Mouse (Mus musculus): ENCODE results near the gene Gde1. TPM values are rescaled to one million over a fixed set of nuclear protein-coding genes. Genes with fewer than 3 reads are reported as not detected.

Gde1 gene
- polyA plus RNA-seq, 1 experiment = 76.5 TPM

DNA sequence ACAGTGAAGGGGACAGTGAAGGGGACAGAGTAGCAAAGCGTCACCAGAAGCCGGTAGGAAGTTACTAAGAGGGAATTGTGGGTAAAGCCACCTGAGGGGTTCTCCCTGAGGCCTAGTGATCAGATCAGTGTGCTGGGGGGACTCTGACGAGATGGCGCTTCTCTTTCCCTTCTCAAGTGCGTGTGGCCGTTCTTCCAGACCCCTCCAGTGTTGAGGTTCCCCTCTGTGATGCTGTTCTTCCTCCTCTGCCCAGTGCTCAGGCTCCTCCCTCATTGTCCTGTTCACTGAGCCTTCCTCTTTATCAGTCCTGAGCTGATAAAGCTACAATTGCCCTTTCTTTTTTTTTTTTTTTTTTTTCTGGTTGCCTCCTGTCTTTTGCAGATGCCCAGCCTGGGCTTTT, 36.7 kb upstream of the Gde1 start:
- H3K79me2 ChIP-seq (ENCODE audit: control insufficient read depth, insufficient read depth) = peaks cover 4% of the 10 kb centered on the region
- H3K36me3 ChIP-seq (ENCODE audit: control insufficient read depth, insufficient read depth) = peaks cover 6% of the 10 kb centered on the region
- no peak overlapping the region for H3ac ChIP-seq (ENCODE audit: control insufficient read depth, insufficient read length)
- H3K4me3 ChIP-seq = no peak overlapping the region
- H3K4me2 ChIP-seq (ENCODE audit: low read depth) = no peak overlapping the region
- TF ChIP-seq E2F4 (IDR thresholded peaks at IDR 0.05; ENCODE audit: insufficient read depth) (no peak), REST (IDR thresholded peaks at IDR 0.05; ENCODE audit: insufficient read depth, insufficient read length) (no peak), SRF (IDR thresholded peaks at IDR 0.05; ENCODE audit: control insufficient read depth, insufficient read length, low read depth) (no peak), USF1 (IDR thresholded peaks at IDR 0.05; ENCODE audit: low read depth) (no peak), POLR2A (IDR thresholded peaks at IDR 0.05; ENCODE audit: insufficient read length, low read depth) (no peak), CEBPB (IDR thresholded peaks at IDR 0.05; ENCODE audit: insufficient read depth, poor library complexity, severe bottlenecking) (no peak), MYOG (IDR thresholded peaks at IDR 0.05; ENCODE audit: control insufficient read depth in 1 of 3, insufficient read depth in 1 of 3, insufficient read length in 2 of 3, low read depth in 2 of 3) (no peak), TCF12 (IDR thresholded peaks at IDR 0.05; ENCODE audit: insufficient read depth, poor library complexity, severe bottlenecking) (no peak), POLR2AphosphoS2 (IDR thresholded peaks at IDR 0.05; ENCODE audit: insufficient read length, low read depth) (no peak), MAX (IDR thresholded peaks at IDR 0.05; ENCODE audit: low read depth) (no peak), TCF3 (IDR thresholded peaks at IDR 0.05; ENCODE audit: insufficient read length, low read depth) (no peak), MYOD1 (IDR thresholded peaks at IDR 0.05; ENCODE audit: control insufficient read depth in 1 of 3, insufficient read length in 2 of 3, low read depth in 2 of 3) (no peak)
- no peaks in the 10 kb centered on the region for H3K27me3 ChIP-seq (ENCODE audit: control insufficient read depth, insufficient read depth, insufficient read length)

DNA sequence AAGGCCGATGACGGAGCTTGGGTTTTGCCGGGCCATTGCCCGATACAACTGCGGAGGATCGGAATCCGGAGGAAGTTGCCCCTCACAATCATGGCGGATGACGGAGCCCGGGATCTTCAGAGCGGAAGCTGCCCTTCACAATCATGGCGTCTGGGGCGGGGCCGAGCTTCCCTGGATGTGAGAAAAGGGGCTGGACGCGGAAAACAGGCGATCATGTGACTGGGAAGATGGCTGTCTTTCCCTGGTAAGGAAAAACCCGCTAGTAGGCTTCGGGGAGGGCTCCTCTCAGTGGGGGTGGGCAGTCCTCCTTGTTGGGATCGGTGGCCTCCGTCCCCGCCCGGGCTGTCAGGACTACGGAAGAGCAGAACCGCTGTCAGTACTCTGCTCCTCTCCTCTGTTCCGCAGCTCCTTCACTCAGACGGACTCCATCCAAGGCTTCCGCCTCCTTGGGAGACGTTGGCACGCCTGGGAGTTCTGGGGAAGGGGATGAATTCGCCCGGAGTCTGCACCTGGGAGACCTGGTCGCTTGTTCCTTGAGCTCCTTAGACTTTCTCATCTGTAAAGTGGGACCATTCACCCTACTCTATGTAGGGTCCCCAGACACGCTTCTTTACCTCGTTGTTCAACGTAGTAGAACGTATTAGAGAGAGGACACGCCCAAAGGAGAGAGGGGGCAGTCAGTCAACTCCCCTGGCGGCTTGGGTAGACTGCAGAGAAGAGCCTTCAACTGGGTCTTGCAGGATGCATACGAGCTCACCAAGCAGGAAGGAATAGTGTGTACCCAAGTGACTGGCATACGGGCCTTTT, 35.2 kb upstream of the Gde1 start:
- H3K27me3 ChIP-seq (ENCODE audit: control insufficient read depth, insufficient read depth, insufficient read length) = no peaks in the 10 kb centered on the region
- H3K36me3 ChIP-seq (ENCODE audit: control insufficient read depth, insufficient read depth) = no peaks in the 10 kb centered on the region
- peak overlapping the region; percentile 72 for H3K4me2 ChIP-seq (ENCODE audit: low read depth)
- H3K4me3 ChIP-seq = peak overlapping the region; percentile 65
- peaks cover 4% of the 10 kb centered on the region for H3K79me2 ChIP-seq (ENCODE audit: control insufficient read depth, insufficient read depth)
- no peak overlapping the region for H3ac ChIP-seq (ENCODE audit: control insufficient read depth, insufficient read length)
- TF ChIP-seq TCF3 (IDR thresholded peaks at IDR 0.05; ENCODE audit: insufficient read length, low read depth) (no peak), POLR2AphosphoS2 (IDR thresholded peaks at IDR 0.05; ENCODE audit: insufficient read length, low read depth) (no peak), POLR2A (IDR thresholded peaks at IDR 0.05; ENCODE audit: insufficient read length, low read depth) (peak; percentile 13), MYOD1 (IDR thresholded peaks at IDR 0.05; ENCODE audit: control insufficient read depth in 1 of 3, insufficient read length in 2 of 3, low read depth in 2 of 3) (no peak), MAX (IDR thresholded peaks at IDR 0.05; ENCODE audit: low read depth) (no peak), CEBPB (IDR thresholded peaks at IDR 0.05; ENCODE audit: insufficient read depth, poor library complexity, severe bottlenecking) (no peak), SRF (IDR thresholded peaks at IDR 0.05; ENCODE audit: control insufficient read depth, insufficient read length, low read depth) (no peak), USF1 (IDR thresholded peaks at IDR 0.05; ENCODE audit: low read depth) (peak; percentile 88), TCF12 (IDR thresholded peaks at IDR 0.05; ENCODE audit: insufficient read depth, poor library complexity, severe bottlenecking) (no peak), REST (IDR thresholded peaks at IDR 0.05; ENCODE audit: insufficient read depth, insufficient read length) (no peak), E2F4 (IDR thresholded peaks at IDR 0.05; ENCODE audit: insufficient read depth) (no peak), MYOG (IDR thresholded peaks at IDR 0.05; ENCODE audit: control insufficient read depth in 1 of 3, insufficient read depth in 1 of 3, insufficient read length in 2 of 3, low read depth in 2 of 3) (no peak)

DNA sequence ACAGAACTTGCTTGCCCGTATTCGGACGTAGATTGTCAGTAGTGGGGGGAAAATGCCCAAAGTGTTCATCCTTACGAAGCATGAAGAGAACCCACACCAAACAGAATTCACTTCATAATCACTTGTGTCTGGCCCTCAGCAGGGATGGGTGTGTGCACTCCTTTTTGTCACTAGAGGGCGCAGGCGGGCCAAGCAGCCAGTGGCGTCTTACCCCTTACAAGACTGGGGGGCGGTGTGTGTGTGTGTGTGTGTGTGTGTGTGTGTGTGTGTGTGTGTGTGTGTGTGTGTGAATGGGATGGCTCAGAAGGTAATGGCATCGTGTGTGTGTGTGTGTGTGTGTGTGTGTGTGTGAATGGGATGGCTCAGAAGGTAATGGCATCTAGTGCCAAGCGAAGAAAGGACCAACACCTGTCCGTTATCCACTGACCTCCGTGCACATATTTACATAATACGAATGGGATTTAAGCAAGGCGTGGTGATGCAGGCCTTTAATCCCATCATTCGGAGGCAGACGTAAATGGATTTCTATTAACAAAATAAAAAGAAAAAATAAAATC, 34.5 kb upstream of the Gde1 start, which contains the start of gene Vps35l:
Vps35l (plus strand) TSS at position 252 of the 557 bp plus-strand sequence.
- Histone ChIP-seq H3K27me3 (ENCODE audit: control insufficient read depth, insufficient read depth, insufficient read length) (no peaks in the 10 kb centered on the region), H3K36me3 (ENCODE audit: control insufficient read depth, insufficient read depth) (no peaks in the 10 kb centered on the region), H3ac (ENCODE audit: control insufficient read depth, insufficient read length) (no peak within 1 kb of the TSS), H3K79me2 (ENCODE audit: control insufficient read depth, insufficient read depth) (peaks cover 4% of the 10 kb centered on the region), H3K4me2 (ENCODE audit: low read depth) (peak within 1 kb of the TSS; percentile 72), H3K4me3 (peak within 1 kb of the TSS; percentile 65)
- no peak for TF ChIP-seq MYOD1 (IDR thresholded peaks at IDR 0.05; ENCODE audit: control insufficient read depth in 1 of 3, insufficient read length in 2 of 3, low read depth in 2 of 3)
- no peak for TF ChIP-seq POLR2A (IDR thresholded peaks at IDR 0.05; ENCODE audit: insufficient read length, low read depth)
- TF ChIP-seq TCF12 (IDR thresholded peaks at IDR 0.05; ENCODE audit: insufficient read depth, poor library complexity, severe bottlenecking) = no peak
- no peak for TF ChIP-seq E2F4 (IDR thresholded peaks at IDR 0.05; ENCODE audit: insufficient read depth)
- TF ChIP-seq REST (IDR thresholded peaks at IDR 0.05; ENCODE audit: insufficient read depth, insufficient read length) = no peak
- no peak for TF ChIP-seq MAX (IDR thresholded peaks at IDR 0.05; ENCODE audit: low read depth)
- TF ChIP-seq USF1 (IDR thresholded peaks at IDR 0.05; ENCODE audit: low read depth) = no peak
- TF ChIP-seq CEBPB (IDR thresholded peaks at IDR 0.05; ENCODE audit: insufficient read depth, poor library complexity, severe bottlenecking) = no peak
- TF ChIP-seq SRF (IDR thresholded peaks at IDR 0.05; ENCODE audit: control insufficient read depth, insufficient read length, low read depth) = no peak
- no peak for TF ChIP-seq TCF3 (IDR thresholded peaks at IDR 0.05; ENCODE audit: insufficient read length, low read depth)
- no peak for TF ChIP-seq MYOG (IDR thresholded peaks at IDR 0.05; ENCODE audit: control insufficient read depth in 1 of 3, insufficient read depth in 1 of 3, insufficient read length in 2 of 3, low read depth in 2 of 3)
- TF ChIP-seq POLR2AphosphoS2 (IDR thresholded peaks at IDR 0.05; ENCODE audit: insufficient read length, low read depth) = no peak

DNA sequence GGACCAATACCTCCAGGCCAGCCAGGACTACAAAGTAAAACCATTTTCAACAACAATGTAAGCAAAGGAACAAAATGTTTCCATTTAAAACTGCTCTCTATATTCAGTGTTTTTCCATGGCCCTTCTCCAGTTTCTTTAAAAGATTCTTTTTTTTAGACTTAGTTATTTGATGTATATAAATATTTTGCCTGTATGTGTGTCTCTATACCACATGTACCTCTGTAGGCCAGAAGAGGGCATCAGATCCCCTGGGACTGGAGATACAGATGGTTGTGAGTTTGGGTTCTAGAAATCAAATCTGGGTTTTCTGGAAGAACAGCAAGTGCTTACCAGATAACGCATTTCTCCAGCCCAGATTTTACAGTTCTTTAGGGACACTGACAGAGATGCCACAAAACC, 33.2 kb upstream of the Gde1 start:
- no peak for TF ChIP-seq E2F4 (IDR thresholded peaks at IDR 0.05; ENCODE audit: insufficient read depth)
- no peak for TF ChIP-seq USF1 (IDR thresholded peaks at IDR 0.05; ENCODE audit: low read depth)
- no peak for TF ChIP-seq TCF12 (IDR thresholded peaks at IDR 0.05; ENCODE audit: insufficient read depth, poor library complexity, severe bottlenecking)
- TF ChIP-seq SRF (IDR thresholded peaks at IDR 0.05; ENCODE audit: control insufficient read depth, insufficient read length, low read depth) = no peak
- no peak for TF ChIP-seq MYOG (IDR thresholded peaks at IDR 0.05; ENCODE audit: control insufficient read depth in 1 of 3, insufficient read depth in 1 of 3, insufficient read length in 2 of 3, low read depth in 2 of 3)
- TF ChIP-seq MAX (IDR thresholded peaks at IDR 0.05; ENCODE audit: low read depth) = no peak
- no peak for TF ChIP-seq POLR2A (IDR thresholded peaks at IDR 0.05; ENCODE audit: insufficient read length, low read depth)
- no peak for TF ChIP-seq TCF3 (IDR thresholded peaks at IDR 0.05; ENCODE audit: insufficient read length, low read depth)
- TF ChIP-seq CEBPB (IDR thresholded peaks at IDR 0.05; ENCODE audit: insufficient read depth, poor library complexity, severe bottlenecking) = no peak
- no peak for TF ChIP-seq POLR2AphosphoS2 (IDR thresholded peaks at IDR 0.05; ENCODE audit: insufficient read length, low read depth)
- TF ChIP-seq MYOD1 (IDR thresholded peaks at IDR 0.05; ENCODE audit: control insufficient read depth in 1 of 3, insufficient read length in 2 of 3, low read depth in 2 of 3) = no peak
- no peak for TF ChIP-seq REST (IDR thresholded peaks at IDR 0.05; ENCODE audit: insufficient read depth, insufficient read length)
- H3K4me2 ChIP-seq (ENCODE audit: low read depth) = no peak overlapping the region
- H3K4me3 ChIP-seq = no peak overlapping the region
- peaks cover 4% of the 10 kb centered on the region for H3K79me2 ChIP-seq (ENCODE audit: control insufficient read depth, insufficient read depth)
- H3ac ChIP-seq (ENCODE audit: control insufficient read depth, insufficient read length) = no peak overlapping the region
- H3K27me3 ChIP-seq (ENCODE audit: control insufficient read depth, insufficient read depth, insufficient read length) = no peaks in the 10 kb centered on the region
- no peaks in the 10 kb centered on the region for H3K36me3 ChIP-seq (ENCODE audit: control insufficient read depth, insufficient read depth)
